Mouse (Mus musculus) intestine, embryonic 14.5 days (tissue): Measurements from ENCODE around the gene Rbfox1. TPM values are rescaled to one million over a fixed set of nuclear protein-coding genes. Genes with fewer than 3 reads are reported as not detected.

Source experiments
- ATAC-seq: fragments of 200-750 bp; cut with Nextera tagmentation; replicated peaks from 2 replicates; pipeline ENCODE4 v1.8.0; 2017; ENCODE audit warnings: low read depth, moderate number of reproducible peaks, moderate TSS enrichment, moderate library complexity; ENCODE audit not compliant: low FRiP score, low TSS enrichment
- DNase-seq: peaks from one replicate; pipeline ENCODE4 v3.0.0-alpha.2; 2018; ENCODE audit warnings: low spot score
- H3K27ac ChIP-seq: fragments of 300-500 bp; sonication (generic); 2 replicates; pipeline ENCODE4 v1.5.1; 2014; ENCODE audit warnings: low read depth, mild to moderate bottlenecking, control low read depth
- H3K27me3 ChIP-seq: fragments of 300-500 bp; sonication (generic); replicated peaks from 2 replicates; pipeline ENCODE4 v1.6.1; 2014; ENCODE audit warnings: low read length, control low read depth; ENCODE audit not compliant: control insufficient read depth, insufficient read depth
- H3K36me3 ChIP-seq: fragments of 300-500 bp; sonication (generic); 2 replicates; pipeline ENCODE4 v1.6.1; 2014; ENCODE audit warnings: low read length, control low read depth; ENCODE audit not compliant: control insufficient read depth, insufficient read depth
- H3K4me1 ChIP-seq: fragments of 300-500 bp; sonication (generic); replicated peaks from 2 replicates; pipeline ENCODE4 v1.6.1; 2014; ENCODE audit warnings: low read length, control low read depth, mixed read lengths; ENCODE audit not compliant: control insufficient read depth, insufficient read depth
- H3K4me2 ChIP-seq: fragments of 300-500 bp; sonication (generic); 2 replicates; pipeline ENCODE4 v1.6.1; 2014; ENCODE audit warnings: low read length
- H3K4me3 ChIP-seq: fragments of 300-500 bp; sonication (generic); 2 replicates; pipeline ENCODE4 v1.5.1; 2014; ENCODE audit warnings: low read depth, low read length, control low read depth, mixed read lengths
- H3K9ac ChIP-seq: fragments of 300-500 bp; sonication (generic); 2 replicates; pipeline ENCODE4 v1.6.1; 2014; ENCODE audit warnings: mild to moderate bottlenecking, low read length
- H3K9me3 ChIP-seq: fragments of 300-500 bp; sonication (generic); 2 replicates; pipeline ENCODE4 v1.6.1; 2016; ENCODE audit warnings: low read length, control low read depth; ENCODE audit not compliant: control insufficient read depth
- WGBS: fragments of 180-500 bp; shearing (Covaris S2); extraction: QIAGEN DNeasy Blood & Tissue Kit; methylation state at CpG from one replicate; pipeline ENCODE4 v1.1.7; 2014; 5-methylcytosine and 5-hydroxymethylcytosine counted together
- polyA plus RNA-seq: library from polyadenylated mRNA; unstranded; fragments of >200 nt; fragmentation: Nextera tagmentation; extraction: Ambion mirVana; gene quantifications from 2 replicates; pipeline ENCODE4 v1.2.1, GENCODE M21; 2014

The Rbfox1 gene
- polyA plus RNA-seq, 1 experiment from 2014 or later = 3.3 TPM

DNA sequence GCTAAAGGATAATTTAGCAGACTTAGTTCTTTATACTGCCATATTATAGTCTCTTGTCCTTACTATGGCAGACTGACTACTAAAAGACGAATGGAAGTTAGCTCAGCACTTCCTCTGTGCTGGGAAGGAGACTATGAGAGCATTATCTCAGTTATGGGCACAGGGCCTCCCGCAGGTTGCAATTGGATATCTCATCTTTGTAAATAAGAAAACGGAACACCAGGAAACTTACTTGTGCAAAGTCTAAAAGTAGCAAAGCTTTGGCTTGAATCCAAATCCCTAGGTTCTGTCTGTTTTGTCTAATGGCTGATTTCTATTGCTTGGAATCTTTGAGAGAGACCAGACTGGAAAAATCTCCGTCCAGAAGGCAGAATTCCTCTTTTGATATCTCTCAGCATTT, 1207.7 kb downstream of the Rbfox1 start:
- Histone ChIP-seq H3K27me3 (no peaks in the 10 kb centered on the region), H3K4me1 (0 out of 2 replicates have a peak, but pooled peaks cover 6% of the 10 kb centered on the region), H3K9ac (no peak overlapping the region), H3K36me3 (no peaks in the 10 kb centered on the region), H3K4me3 (no peak overlapping the region), H3K4me2 (no peak overlapping the region), H3K9me3 (no peaks in the 10 kb centered on the region), H3K27ac (no peak overlapping the region)
- DNase-seq = no peak
- ATAC-seq = no peak
- WGBS = 41% methylated on average over 4 of the region's 4 CpGs

DNA sequence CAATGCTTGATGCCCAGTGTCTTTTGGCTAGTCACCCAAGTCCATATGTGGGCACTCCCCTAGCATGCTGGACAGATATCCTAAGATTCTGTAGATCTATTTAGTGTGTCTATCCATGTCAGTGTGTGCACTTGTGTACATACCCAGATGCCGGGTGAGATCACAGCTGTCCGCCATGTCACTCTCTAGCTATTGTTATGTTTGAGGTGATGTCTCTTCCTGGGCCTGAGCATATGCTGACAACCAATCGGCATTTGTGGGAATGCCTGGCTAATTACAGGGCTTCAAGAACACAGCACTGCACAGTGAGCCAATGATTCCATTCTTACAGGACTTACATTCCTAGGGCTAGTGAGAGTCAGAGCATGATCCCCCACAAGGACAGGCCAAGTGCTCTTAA, 1208.5 kb downstream of the Rbfox1 start:
- WGBS = 91% methylated on average over 3 of the region's 3 CpGs
- DNase-seq = no peak
- no peaks in the 10 kb centered on the region for H3K27me3 ChIP-seq
- no peak overlapping the region for H3K9ac ChIP-seq
- 0 out of 2 replicates have a peak, but pooled peaks cover 6% of the 10 kb centered on the region for H3K4me1 ChIP-seq
- no peaks in the 10 kb centered on the region for H3K36me3 ChIP-seq
- H3K4me3 ChIP-seq = no peak overlapping the region
- no peaks in the 10 kb centered on the region for H3K9me3 ChIP-seq
- H3K27ac ChIP-seq = 0 out of 2 replicates have a peak overlapping the region, but pooled peaks have one; percentile 16
- H3K4me2 ChIP-seq = no peak overlapping the region
- no peak for ATAC-seq

DNA sequence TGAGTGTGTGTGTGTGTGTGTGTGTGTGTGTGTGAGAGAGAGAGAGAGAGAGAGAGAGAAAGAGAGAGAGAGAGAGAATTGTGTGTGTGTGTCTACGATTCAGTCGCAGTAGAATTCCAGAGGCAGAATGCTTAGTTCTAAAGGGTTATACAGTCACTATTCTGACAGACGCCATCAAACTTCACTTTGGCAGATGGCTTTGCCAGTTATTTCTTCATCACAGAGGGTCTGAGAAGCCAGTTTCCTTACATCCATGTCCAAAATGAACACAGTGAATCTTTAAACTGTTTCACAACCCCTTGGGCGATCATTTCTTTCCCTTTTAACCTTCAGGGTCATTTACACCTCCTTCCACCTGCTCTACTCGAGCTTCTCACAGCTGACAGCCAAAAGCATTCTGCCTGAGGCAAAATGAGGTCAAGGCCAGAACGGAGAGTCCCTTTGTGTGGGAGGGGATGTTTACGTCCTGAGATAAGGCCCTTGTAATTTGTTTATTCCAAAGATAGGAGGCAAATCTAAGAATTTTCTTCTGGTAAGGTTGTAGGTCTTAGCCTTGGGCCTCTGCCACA, 1209.1 kb downstream of the Rbfox1 start:
- no peaks in the 10 kb centered on the region for H3K9me3 ChIP-seq
- no peak overlapping the region for H3K4me3 ChIP-seq
- no peak overlapping the region for H3K4me2 ChIP-seq
- no peak overlapping the region for H3K27ac ChIP-seq
- 66% methylated on average over 7 of the region's 7 CpGs for WGBS
- 0 out of 2 replicates have a peak, but pooled peaks cover 6% of the 10 kb centered on the region for H3K4me1 ChIP-seq
- H3K27me3 ChIP-seq = no peaks in the 10 kb centered on the region
- H3K9ac ChIP-seq = no peak overlapping the region
- DNase-seq (no peak), ATAC-seq (no peak)
- no peaks in the 10 kb centered on the region for H3K36me3 ChIP-seq

DNA sequence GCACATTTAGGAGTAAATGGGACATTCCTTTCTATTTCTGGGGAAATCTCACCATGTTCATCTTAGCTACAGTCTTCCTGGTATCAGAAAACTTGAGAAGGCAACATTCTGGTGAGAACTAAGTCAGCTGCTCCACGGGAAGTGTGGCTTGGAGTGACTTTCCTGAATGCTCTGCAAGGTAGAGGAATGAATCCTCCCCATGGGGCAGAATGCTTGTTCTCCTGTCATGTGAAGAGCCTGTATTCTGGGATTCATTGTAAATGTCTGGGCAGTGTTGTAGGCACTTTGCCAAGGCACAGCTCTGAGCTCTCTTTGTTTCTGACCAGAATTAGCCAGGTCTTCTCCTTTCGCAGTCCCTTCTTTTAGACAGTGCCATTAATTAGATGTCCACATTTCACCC, 1211.9 kb downstream of the Rbfox1 start:
- no peaks in the 10 kb centered on the region for H3K9me3 ChIP-seq
- H3K4me1 ChIP-seq = peaks cover 6% of the 10 kb centered on the region; the same call in 1 of the 2 replicates
- no peak overlapping the region for H3K4me2 ChIP-seq
- H3K9ac ChIP-seq = no peak overlapping the region
- DNase-seq (no peak), ATAC-seq (no peak)
- H3K27me3 ChIP-seq = no peaks in the 10 kb centered on the region
- no peak overlapping the region for H3K4me3 ChIP-seq
- H3K36me3 ChIP-seq = no peaks in the 10 kb centered on the region
- H3K27ac ChIP-seq = no peak overlapping the region
- 72% methylated on average over 2 of the region's 2 CpGs for WGBS

DNA sequence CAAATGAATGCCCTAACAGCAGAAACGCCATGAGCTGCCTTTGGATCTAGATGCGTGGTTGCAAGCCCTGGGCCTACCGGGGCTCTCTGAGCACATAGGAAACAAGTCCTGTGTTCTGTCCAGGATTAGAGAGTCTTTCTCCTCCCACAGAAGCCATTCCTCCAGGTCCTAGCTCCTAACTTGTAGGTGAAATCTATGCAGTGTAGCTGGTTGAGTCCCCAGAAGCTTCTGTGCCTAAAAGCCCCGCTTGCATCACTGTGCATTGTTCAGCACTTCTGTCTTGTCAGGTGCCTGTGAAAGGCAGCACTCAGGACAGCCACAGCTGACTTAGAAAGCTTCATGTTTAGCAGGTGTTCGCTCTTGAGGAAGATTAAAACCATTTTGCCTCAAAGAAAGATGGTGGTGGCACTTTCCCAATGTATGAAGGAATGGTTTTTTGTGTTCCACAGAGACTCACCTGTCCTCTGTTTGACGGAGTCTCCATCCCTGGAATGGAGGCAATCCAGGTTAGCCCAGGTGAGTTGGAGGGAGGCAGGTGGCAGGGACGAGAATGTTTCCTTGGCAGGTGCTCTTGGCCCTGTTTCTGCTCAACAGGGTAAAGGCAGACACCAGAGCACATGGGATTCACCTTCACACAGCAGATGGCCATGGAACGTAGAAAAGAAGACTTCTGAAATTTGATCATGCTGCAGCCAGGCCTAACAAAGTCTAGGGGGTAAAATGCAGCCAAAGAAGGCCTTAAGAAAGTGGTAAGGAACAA, 1213.0 kb downstream of the Rbfox1 start:
- no peak overlapping the region for H3K27ac ChIP-seq
- H3K9me3 ChIP-seq = no peaks in the 10 kb centered on the region
- no peaks in the 10 kb centered on the region for H3K27me3 ChIP-seq
- DNase-seq (peak; percentile 0), ATAC-seq (no peak)
- H3K36me3 ChIP-seq = no peaks in the 10 kb centered on the region
- WGBS = 89% methylated on average over 8 of the region's 8 CpGs
- H3K4me2 ChIP-seq = no peak overlapping the region
- H3K9ac ChIP-seq = no peak overlapping the region
- H3K4me1 ChIP-seq = peaks cover 5% of the 10 kb centered on the region; the same call in 1 of the 2 replicates
- no peak overlapping the region for H3K4me3 ChIP-seq

DNA sequence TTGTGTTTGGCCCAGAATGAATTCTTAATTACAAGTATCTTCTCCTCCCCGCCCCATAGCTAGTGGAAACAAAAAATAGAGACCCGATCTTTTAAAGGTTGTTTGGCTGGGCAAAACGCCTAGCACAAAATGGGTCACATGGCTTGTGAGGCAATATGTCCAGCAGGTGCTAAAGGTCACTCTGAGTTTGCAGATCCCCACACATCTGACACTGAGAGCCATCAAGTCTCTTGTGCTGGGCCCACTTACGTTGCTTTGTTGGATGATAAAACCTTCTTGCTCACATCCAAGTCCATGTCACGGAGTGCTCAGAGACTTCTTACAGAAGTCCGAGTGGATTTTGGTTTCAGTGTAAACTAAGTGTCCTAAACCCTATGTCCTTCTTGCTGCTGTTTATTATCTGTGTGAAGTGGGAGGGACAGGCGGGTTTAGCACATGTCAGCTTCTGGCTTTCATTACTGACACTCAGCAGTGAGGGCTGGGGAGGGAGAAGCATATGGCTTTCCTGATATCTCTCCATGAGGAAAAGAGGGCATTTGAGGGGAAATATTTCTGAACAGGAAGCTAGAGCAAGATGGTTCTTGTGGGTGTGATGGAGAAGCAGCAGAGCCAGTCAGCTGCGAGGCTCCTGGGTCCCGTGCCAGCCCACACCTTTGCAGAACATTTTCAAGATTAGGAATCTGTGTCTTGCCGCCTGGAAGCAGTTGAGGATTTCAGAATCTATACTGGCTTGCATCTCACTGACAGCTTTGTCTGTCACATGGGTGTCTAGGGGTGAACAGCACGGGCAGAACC, 1214.5 kb downstream of the Rbfox1 start:
- no peak overlapping the region for H3K27ac ChIP-seq
- DNase-seq = peak; percentile 46
- H3K4me1 ChIP-seq = no peaks in the 10 kb centered on the region; the same call in 1 of the 2 replicates
- H3K9me3 ChIP-seq = no peaks in the 10 kb centered on the region
- 47% methylated on average over 11 of the region's 11 CpGs for WGBS
- no peak overlapping the region for H3K9ac ChIP-seq
- H3K27me3 ChIP-seq = no peaks in the 10 kb centered on the region
- no peak for ATAC-seq
- no peaks in the 10 kb centered on the region for H3K36me3 ChIP-seq
- no peak overlapping the region for H3K4me2 ChIP-seq
- H3K4me3 ChIP-seq = no peak overlapping the region

DNA sequence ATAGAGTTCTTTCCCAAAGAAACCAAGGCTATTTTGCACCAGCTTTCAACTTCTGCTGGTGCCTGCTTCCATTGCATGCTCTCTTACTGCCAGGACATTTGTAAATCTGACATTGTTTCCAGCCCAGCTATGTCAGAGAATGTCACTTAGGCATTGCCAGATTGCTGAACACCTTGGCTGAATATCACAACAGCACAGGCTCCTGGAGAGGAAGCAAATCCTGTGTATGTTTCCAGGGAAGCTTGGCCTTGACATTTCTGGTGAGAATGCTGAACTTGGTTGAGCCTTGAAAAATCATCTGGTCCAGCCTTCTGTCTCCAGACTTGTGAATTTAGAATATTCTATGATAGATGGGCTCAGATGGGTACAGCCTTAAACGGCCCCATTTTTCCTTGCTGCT, 1217.3 kb downstream of the Rbfox1 start:
- ATAC-seq = no peak
- Histone ChIP-seq H3K4me1 (no peaks in the 10 kb centered on the region; the same call in 1 of the 2 replicates), H3K27me3 (no peaks in the 10 kb centered on the region), H3K36me3 (no peaks in the 10 kb centered on the region), H3K27ac (no peak overlapping the region), H3K9me3 (no peaks in the 10 kb centered on the region), H3K9ac (no peak overlapping the region), H3K4me3 (no peak overlapping the region), H3K4me2 (no peak overlapping the region)
- DNase-seq = no peak
- 76% methylated on average over 1 of the region's 1 CpGs for WGBS

DNA sequence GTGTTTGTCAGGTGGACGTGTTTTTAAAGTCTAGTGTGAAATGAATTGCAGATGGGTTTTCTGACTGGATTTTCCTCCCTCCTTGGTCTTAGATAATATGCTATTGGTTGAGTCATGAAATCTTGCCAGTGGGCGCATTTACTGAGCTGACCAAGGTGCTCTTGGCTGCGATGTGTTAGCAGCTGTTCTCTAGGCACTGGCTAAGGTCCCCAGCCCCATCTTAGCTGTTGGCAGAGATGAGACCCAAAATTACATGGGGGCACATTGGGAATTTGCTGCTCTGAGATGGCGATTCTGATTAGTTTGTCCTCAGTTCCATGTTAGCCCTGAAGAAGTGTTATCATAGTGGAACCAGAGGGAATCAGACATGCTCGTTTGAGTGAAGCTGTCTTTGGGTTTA, 1218.1 kb downstream of the Rbfox1 start:
- no peak overlapping the region for H3K4me3 ChIP-seq
- 79% methylated on average over 5 of the region's 5 CpGs for WGBS
- ATAC-seq (no peak), DNase-seq (no peak)
- H3K4me1 ChIP-seq = no peaks in the 10 kb centered on the region; the same call in 1 of the 2 replicates
- H3K27ac ChIP-seq = no peak overlapping the region
- no peak overlapping the region for H3K4me2 ChIP-seq
- no peaks in the 10 kb centered on the region for H3K9me3 ChIP-seq
- no peak overlapping the region for H3K9ac ChIP-seq
- H3K27me3 ChIP-seq = no peaks in the 10 kb centered on the region
- no peaks in the 10 kb centered on the region for H3K36me3 ChIP-seq
